Mouse (Mus musculus) heart, postnatal 0 days (tissue): ENCODE measurements at regions not wholly inside any gene's neighbourhood (a gene's known extent, or its start where the extent isn't known, plus 50 kb on each side); places are given as distances from the start of the nearest gene placed in this dataset.

ENCODE experiments used
- ATAC-seq: fragments of 200-750 bp; cut with Nextera tagmentation; 2 replicates; pipeline ENCODE4 v1.8.0; 2017; ENCODE audit warnings: low read depth, moderate number of reproducible peaks, moderate library complexity; ENCODE audit not compliant: insufficient read depth
- DNase-seq: peaks from one replicate; pipeline ENCODE4 v3.0.0-alpha.2; 2016; ENCODE audit warnings: low spot score
- H3K27ac ChIP-seq: fragments of 300-500 bp; sonication (generic); 2 replicates; pipeline ENCODE4 v1.5.1; 2014; ENCODE audit warnings: low read depth, mild to moderate bottlenecking
- H3K27me3 ChIP-seq: fragments of 300-500 bp; sonication (generic); 2 replicates; pipeline ENCODE4 v1.6.1; 2014; ENCODE audit warnings: low read length, mixed read lengths; ENCODE audit not compliant: control insufficient read depth, insufficient read depth
- H3K36me3 ChIP-seq: fragments of 300-500 bp; sonication (generic); replicated peaks from 2 replicates; pipeline ENCODE4 v1.6.1; 2014; ENCODE audit warnings: low read length, mixed read lengths; ENCODE audit not compliant: control insufficient read depth, insufficient read depth
- H3K4me1 ChIP-seq: fragments of 300-500 bp; sonication (generic); 2 replicates; pipeline ENCODE4 v1.6.1; 2014; ENCODE audit warnings: antibody characterized with exemption; ENCODE audit not compliant: control insufficient read depth, insufficient read depth
- H3K4me2 ChIP-seq: fragments of 300-500 bp; sonication (generic); 2 replicates; pipeline ENCODE4 v1.6.1; 2014; ENCODE audit warnings: low read depth, mild to moderate bottlenecking, low read length, moderate library complexity
- H3K4me3 ChIP-seq: fragments of 300-500 bp; sonication (generic); 2 replicates; pipeline ENCODE4 v1.5.1; 2014; ENCODE audit warnings: low read depth, low read length
- H3K9ac ChIP-seq: fragments of 300-500 bp; sonication (generic); replicated peaks from 2 replicates; pipeline ENCODE4 v1.6.1; 2014; ENCODE audit warnings: low read depth, low read length, mixed read lengths
- H3K9me3 ChIP-seq: fragments of 300-500 bp; sonication (generic); replicated peaks from 2 replicates; pipeline ENCODE4 v1.6.1; 2016; ENCODE audit warnings: low read length; ENCODE audit not compliant: control insufficient read depth
- CTCF ChIP-seq: IDR thresholded peaks from 2 replicates; pipeline ENCODE4 v1.5.1; 2016; ENCODE audit warnings: antibody characterized with exemption, control low read depth, low read depth
- EP300 ChIP-seq: IDR thresholded peaks from 2 replicates; pipeline ENCODE4 v1.6.1; 2016; ENCODE audit warnings: antibody characterized with exemption, low read depth
- WGBS: fragments of 180-500 bp; shearing (Covaris S2); extraction: QIAGEN DNeasy Blood & Tissue Kit; methylation state at CpG from one replicate; pipeline ENCODE4 v1.1.7; 2014; 5-methylcytosine and 5-hydroxymethylcytosine counted together

- Histone ChIP-seq H3K4me2 (no peak overlapping the region), H3K9ac (no peak overlapping the region), H3K4me3 (no peak overlapping the region), H3K9me3 (no peaks in the 10 kb centered on the region), H3K27ac (no peak overlapping the region), H3K36me3 (no peaks in the 10 kb centered on the region), H3K27me3 (no peaks in the 10 kb centered on the region), H3K4me1 (no peaks in the 10 kb centered on the region)
- TF ChIP-seq EP300 (no peak), CTCF (peak; percentile 54)
- ATAC-seq: no peak
- 38% methylated on average over 1 of the region's 1 CpGs for WGBS
- DNase-seq: peak; percentile 20
These were observed 371.9 kb upstream of the Cdh4 start for GRCm38 (mm10) chr2:179070346-179070745.

- H3K4me3 ChIP-seq: no peak overlapping the region
- WGBS: 66% methylated on average over 13 of the region's 13 CpGs
- DNase-seq: no peak
- H3K9me3 ChIP-seq: no peaks in the 10 kb centered on the region
- H3K9ac ChIP-seq: no peak overlapping the region
- H3K27ac ChIP-seq: no peak overlapping the region
- no peaks in the 10 kb centered on the region for H3K36me3 ChIP-seq
- no peaks in the 10 kb centered on the region for H3K27me3 ChIP-seq
- no peaks in the 10 kb centered on the region for H3K4me1 ChIP-seq
- H3K4me2 ChIP-seq: no peak overlapping the region
- TF ChIP-seq EP300 (no peak), CTCF (no peak)
- ATAC-seq: no peak
These were observed 361.6 kb upstream of the Cdh4 start for GRCm38 (mm10) chr2:179080462-179081274.

GRCm38 (mm10) chr2:179086915-179087314 lies 355.3 kb upstream of the Cdh4 start:
- Histone ChIP-seq H3K4me1 (no peaks in the 10 kb centered on the region), H3K36me3 (no peaks in the 10 kb centered on the region), H3K4me2 (no peak overlapping the region), H3K9ac (no peak overlapping the region), H3K4me3 (no peak overlapping the region), H3K27me3 (no peaks in the 10 kb centered on the region), H3K9me3 (no peaks in the 10 kb centered on the region), H3K27ac (no peak overlapping the region)
- WGBS: 74% methylated on average over 9 of the region's 9 CpGs
- ATAC-seq (no peak), DNase-seq (no peak)
- no peak for TF ChIP-seq CTCF
- no peak for TF ChIP-seq EP300

- H3K27me3 ChIP-seq: no peaks in the 10 kb centered on the region
- TF ChIP-seq CTCF (no peak), EP300 (no peak)
- no peak for DNase-seq
- no peaks in the 10 kb centered on the region for H3K4me1 ChIP-seq
- no peak overlapping the region for H3K4me3 ChIP-seq
- no peak overlapping the region for H3K9ac ChIP-seq
- no peaks in the 10 kb centered on the region for H3K36me3 ChIP-seq
- no peak overlapping the region for H3K27ac ChIP-seq
- WGBS: 61% methylated on average over 3 of the region's 3 CpGs
- ATAC-seq: no peak
- H3K4me2 ChIP-seq: no peak overlapping the region
- no peaks in the 10 kb centered on the region for H3K9me3 ChIP-seq
These were observed 350.8 kb upstream of the Cdh4 start for GRCm38 (mm10) chr2:179091480-179091879.

- H3K27ac ChIP-seq: no peak overlapping the region
- H3K9ac ChIP-seq: no peak overlapping the region
- no peaks in the 10 kb centered on the region for H3K36me3 ChIP-seq
- no peaks in the 10 kb centered on the region for H3K27me3 ChIP-seq
- 74% methylated on average over 11 of the region's 11 CpGs for WGBS
- ATAC-seq (no peak), DNase-seq (no peak)
- no peak overlapping the region for H3K4me3 ChIP-seq
- no peaks in the 10 kb centered on the region for H3K4me1 ChIP-seq
- H3K4me2 ChIP-seq: no peak overlapping the region
- H3K9me3 ChIP-seq: no peaks in the 10 kb centered on the region
- TF ChIP-seq CTCF (no peak), EP300 (no peak)
These were observed 348.2 kb upstream of the Cdh4 start for GRCm38 (mm10) chr2:179093996-179094395.

- no peaks in the 10 kb centered on the region for H3K9me3 ChIP-seq
- TF ChIP-seq CTCF: no peak
- no peak for TF ChIP-seq EP300
These were observed 346.2 kb upstream of the Cdh4 start for GRCm38 (mm10) chr2:179095981-179096380.

More at GRCm38 (mm10) chr2:179095981-179096380, 346.2 kb upstream of the Cdh4 start:
- no peak overlapping the region for H3K27ac ChIP-seq
- DNase-seq: no peak
- no peaks in the 10 kb centered on the region for H3K36me3 ChIP-seq
- no peaks in the 10 kb centered on the region for H3K4me1 ChIP-seq
- no peak for ATAC-seq
- H3K4me2 ChIP-seq: no peak overlapping the region
- H3K9ac ChIP-seq: no peak overlapping the region
- H3K27me3 ChIP-seq: no peaks in the 10 kb centered on the region
- WGBS: 73% methylated on average over 3 of the region's 3 CpGs
- H3K4me3 ChIP-seq: no peak overlapping the region
